Mouse (Mus musculus) MEL (cell line): ENCODE results near the gene Pigr. TPM values are rescaled to one million over a fixed set of nuclear protein-coding genes. Genes with fewer than 3 reads are reported as not detected.

Experiments
- DNase-seq: peaks from one replicate; pipeline ENCODE4 v3.0.0; 2011; ENCODE audit warnings: low read depth, low spot score
- H3K27ac ChIP-seq: 2 replicates; pipeline ENCODE4 v1.5.1; 2012; ENCODE audit warnings: low read depth, mild to moderate bottlenecking, control low read depth, low read length, moderate library complexity; ENCODE audit not compliant: control insufficient read depth
- H3K27me3 ChIP-seq, 2 experiments: fragments of 150-350 bp in 1 of 2; sonication (generic) in 1 of 2; 2 replicates each; pipeline ENCODE4 v1.6.1; 2012; ENCODE audit warnings: low read length in 2 of 2, mild to moderate bottlenecking in 2 of 2, improper control_type of control experiment in 1 of 2, moderate library complexity in 1 of 2; ENCODE audit not compliant: insufficient read depth in 2 of 2, control insufficient read depth in 1 of 2
- H3K36me3 ChIP-seq, 2 experiments: 2 replicates each; pipeline ENCODE4 v1.6.1; 2012 to 2014; ENCODE audit warnings: low read length in 2 of 2, improper control_type of control experiment in 1 of 2, inconsistent platforms in 1 of 2, mild to moderate bottlenecking in 1 of 2; ENCODE audit not compliant: insufficient read depth in 2 of 2, control insufficient read depth in 1 of 2
- H3K4me1 ChIP-seq, 2 experiments: fragments of 150-350 bp in 1 of 2; sonication (generic) in 1 of 2; 2 replicates each; pipeline ENCODE4 v1.6.1; 2012; ENCODE audit warnings: low read length in 2 of 2, improper control_type of control experiment in 1 of 2, mild to moderate bottlenecking in 1 of 2; ENCODE audit not compliant: insufficient read depth in 2 of 2, control insufficient read depth in 1 of 2
- H3K4me3 ChIP-seq, 2 experiments: fragments of 150-350 bp in 1 of 2; sonication (generic) in 1 of 2; 2 replicates each; pipeline ENCODE4 v1.5.1; 2012; ENCODE audit warnings: low read depth in 2 of 2, low read length in 2 of 2, mild to moderate bottlenecking in 2 of 2, moderate library complexity in 2 of 2, control low read depth in 1 of 2, improper control_type of control experiment in 1 of 2; ENCODE audit not compliant: control insufficient read depth in 1 of 2, insufficient read depth in 1 of 2
- H3K79me2 ChIP-seq: 2 replicates; pipeline ENCODE4 v1.6.1; 2012; ENCODE audit warnings: mild to moderate bottlenecking, low read length, moderate library complexity; ENCODE audit not compliant: control insufficient read depth, poor library complexity, insufficient read depth
- H3K9ac ChIP-seq: 2 replicates; pipeline ENCODE4 v1.6.1; 2012; ENCODE audit warnings: low read depth, mild to moderate bottlenecking, control low read depth, low read length, moderate library complexity; ENCODE audit not compliant: control insufficient read depth, poor library complexity, severe bottlenecking
- H3K9me3 ChIP-seq: fragments of 150-350 bp; sonication (generic); replicated peaks from 2 replicates; pipeline ENCODE4 v1.6.1; 2012; ENCODE audit warnings: mild to moderate bottlenecking, low read length, improper control_type of control experiment, moderate library complexity; ENCODE audit not compliant: insufficient read depth
- BHLHE40 ChIP-seq: IDR thresholded peaks from 2 replicates; pipeline ENCODE4 v1.6.1; 2012; ENCODE audit warnings: low read depth, mild to moderate bottlenecking, inconsistent platforms, low read length, improper control_type of control experiment, borderline replicate concordance
- CHD1 ChIP-seq: IDR thresholded peaks from 2 replicates; pipeline ENCODE4 v1.6.1; 2012; ENCODE audit warnings: low read depth, mild to moderate bottlenecking, inconsistent platforms, low read length, improper control_type of control experiment
- CHD2 ChIP-seq: IDR thresholded peaks from 2 replicates; pipeline ENCODE4 v1.6.1; 2011; ENCODE audit warnings: low read length, improper control_type of control experiment
- CTCF ChIP-seq, 3 experiments: IDR thresholded peaks in 2 of 3; conservative IDR thresholded peaks in 1 of 3; 2 replicates each; pipeline ENCODE4 v1.5.1; 2011 to 2012; ENCODE audit warnings: low read length in 3 of 3, low read depth in 2 of 3, mild to moderate bottlenecking in 2 of 3, improper control_type of control experiment in 1 of 3, inconsistent platforms in 1 of 3, mixed read lengths in 1 of 3, moderate library complexity in 1 of 3; ENCODE audit not compliant: control insufficient read depth in 1 of 3, insufficient read depth in 1 of 3, poor library complexity in 1 of 3, severe bottlenecking in 1 of 3
- GABPA ChIP-seq: IDR thresholded peaks from 2 replicates; pipeline ENCODE4 v1.6.1; 2012; ENCODE audit warnings: low read depth, mild to moderate bottlenecking, inconsistent platforms, low read length, improper control_type of control experiment, moderate library complexity
- GATA1 ChIP-seq: IDR thresholded peaks from 2 replicates; pipeline ENCODE4 v1.6.1; 2011; ENCODE audit warnings: low read depth, low read length, improper control_type of control experiment
- JUND ChIP-seq: IDR thresholded peaks from 2 replicates; pipeline ENCODE4 v1.6.1; 2011; ENCODE audit warnings: low read depth, mild to moderate bottlenecking, improper control_type of control experiment, low read length
- KAT2A ChIP-seq: conservative IDR thresholded peaks from 2 replicates; pipeline ENCODE4 v1.6.1; 2012; ENCODE audit warnings: low read depth, low read length, improper control_type of control experiment, inconsistent platforms
- MAX ChIP-seq: IDR thresholded peaks from 2 replicates; pipeline ENCODE4 v1.6.1; 2011; ENCODE audit warnings: low read length, improper control_type of control experiment
- MEF2A ChIP-seq: IDR thresholded peaks from 2 replicates; pipeline ENCODE4 v1.6.1; 2014; ENCODE audit warnings: low read depth, mild to moderate bottlenecking, inconsistent platforms, low read length, improper control_type of control experiment; ENCODE audit not compliant: poor library complexity, insufficient replicate concordance, severe bottlenecking; ENCODE audit errors: extremely low read depth
- MYC ChIP-seq: IDR thresholded peaks from 2 replicates; pipeline ENCODE4 v1.6.1; 2011; ENCODE audit warnings: low read depth, mild to moderate bottlenecking, low read length, improper control_type of control experiment, moderate library complexity
- NELFE ChIP-seq: IDR thresholded peaks from 2 replicates; pipeline ENCODE4 v1.6.1; 2011; ENCODE audit warnings: low read depth, low read length, improper control_type of control experiment
- POLR2A ChIP-seq, 2 experiments: IDR thresholded peaks; 2 replicates each; pipeline ENCODE4 v1.6.1; 2011 to 2012; ENCODE audit warnings: low read length in 2 of 2, mild to moderate bottlenecking in 2 of 2, control low read depth in 1 of 2, improper control_type of control experiment in 1 of 2, low read depth in 1 of 2, moderate library complexity in 1 of 2; ENCODE audit not compliant: control insufficient read depth in 1 of 2, insufficient read depth in 1 of 2, poor library complexity in 1 of 2
- POLR2AphosphoS2 ChIP-seq: IDR thresholded peaks from 2 replicates; pipeline ENCODE4 v1.6.1; 2011; ENCODE audit warnings: low read length, improper control_type of control experiment
- RAD21 ChIP-seq: IDR thresholded peaks from 2 replicates; pipeline ENCODE4 v1.6.1; 2011; ENCODE audit warnings: mild to moderate bottlenecking, low read depth, low read length, improper control_type of control experiment
- RCOR1 ChIP-seq: IDR thresholded peaks from 2 replicates; pipeline ENCODE4 v1.6.1; 2012; ENCODE audit warnings: low read depth, mild to moderate bottlenecking, inconsistent platforms, low read length, improper control_type of control experiment
- TAL1 ChIP-seq: IDR thresholded peaks from 2 replicates; pipeline ENCODE4 v1.6.1; 2012; ENCODE audit warnings: mild to moderate bottlenecking, inconsistent platforms, low read length, moderate library complexity, mixed read lengths
- UBTF ChIP-seq: IDR thresholded peaks from 2 replicates; pipeline ENCODE4 v1.6.1; 2012; ENCODE audit warnings: low read depth, mild to moderate bottlenecking, inconsistent platforms, low read length, improper control_type of control experiment, moderate library complexity, borderline replicate concordance; ENCODE audit not compliant: insufficient read depth
- USF1 ChIP-seq: IDR thresholded peaks from 2 replicates; pipeline ENCODE4 v1.6.1; 2014; ENCODE audit warnings: low read depth, mild to moderate bottlenecking, inconsistent platforms, low read length, improper control_type of control experiment, moderate library complexity
- USF2 ChIP-seq, 2 experiments: IDR thresholded peaks; 2 replicates each; pipeline ENCODE4 v1.6.1; 2011 to 2012; ENCODE audit warnings: improper control_type of control experiment in 2 of 2, low read length in 2 of 2, borderline replicate concordance in 1 of 2, inconsistent platforms in 1 of 2, low read depth in 1 of 2, mild to moderate bottlenecking in 1 of 2; ENCODE audit not compliant: insufficient read depth in 1 of 2
- ZC3H11A ChIP-seq: IDR thresholded peaks from 2 replicates; pipeline ENCODE4 v1.6.1; 2012; ENCODE audit warnings: low read depth, mild to moderate bottlenecking, inconsistent platforms, low read length, improper control_type of control experiment
- ZMIZ1 ChIP-seq: IDR thresholded peaks from 2 replicates; pipeline ENCODE4 v1.6.1; 2012; ENCODE audit warnings: low read depth, mild to moderate bottlenecking, inconsistent platforms, low read length, improper control_type of control experiment, moderate library complexity
- polyA plus RNA-seq, 2 experiments: library from polyadenylated mRNA; stranded (reverse) in 1 of 2; unstranded in 1 of 2; fragments of >175 nt in 1 of 2; fragments of >200 nt in 1 of 2; gene quantifications; 2 replicates each; pipeline versions ENCODE4 v1.2.1 to v1.2.4; 2012; ENCODE audit warnings: low replicate concordance in 2 of 2, low read depth in 1 of 2; ENCODE audit not compliant: insufficient read length in 2 of 2, insufficient read depth in 1 of 2, missing spikeins in 1 of 2
- total RNA-seq: library from RNA; depleted of rRNA; stranded (reverse); fragments of 300-350 nt; gene quantifications from 2 replicates; pipeline ENCODE4 v1.2.3, GENCODE M21; 2012

Pigr gene
- total and polyA plus RNA-seq, 3 experiments = not detected

DNA sequence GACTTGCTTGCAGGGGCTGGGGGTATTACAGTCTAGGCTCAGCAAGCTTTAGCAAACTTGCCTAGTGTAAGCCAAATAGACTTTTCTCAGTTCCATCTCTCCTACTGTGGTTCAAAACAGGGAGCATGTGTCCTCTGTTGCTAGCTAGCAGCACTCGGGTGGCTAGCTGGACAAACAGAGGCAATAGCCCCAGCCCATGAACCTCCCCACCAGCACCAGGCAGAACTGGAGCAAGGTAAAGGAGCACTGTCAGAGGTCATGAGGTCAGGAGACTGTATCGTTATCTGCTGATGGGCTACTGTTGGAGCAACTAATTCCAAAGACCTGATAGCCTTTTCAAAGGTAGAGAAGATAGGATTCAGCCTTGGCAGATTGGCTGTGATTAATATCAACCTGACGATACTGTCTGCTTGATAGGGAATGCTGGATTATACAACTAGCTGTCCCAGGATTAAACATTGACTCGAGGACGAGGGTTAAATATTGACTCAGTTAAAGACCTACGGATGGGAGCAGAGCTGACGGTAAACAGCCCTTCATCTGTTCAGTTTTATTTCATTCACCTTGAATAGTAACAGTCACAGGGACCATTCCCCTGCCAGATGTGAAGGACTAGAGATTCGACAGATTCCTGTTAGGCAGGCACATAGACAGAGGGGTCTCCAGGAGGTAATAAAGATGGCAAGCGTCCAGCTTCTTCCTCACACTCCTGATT is 4.4 kb upstream of the Pigr start:
- no peaks in the 10 kb centered on the region for H3K79me2 ChIP-seq
- no peak overlapping the region for H3K27ac ChIP-seq
- H3K9me3 ChIP-seq = no peaks in the 10 kb centered on the region
- no peak for TF ChIP-seq TAL1
- TF ChIP-seq BHLHE40 = no peak
- TF ChIP-seq ZC3H11A = no peak
- no peak for TF ChIP-seq MEF2A
- no peak for TF ChIP-seq MYC
- TF ChIP-seq RAD21 = no peak
- TF ChIP-seq POLR2AphosphoS2 = no peak
- no peak for TF ChIP-seq JUND
- no peak for TF ChIP-seq GATA1
- TF ChIP-seq NELFE = no peak
- TF ChIP-seq USF1 = no peak
- TF ChIP-seq MAX = no peak
- TF ChIP-seq ZMIZ1 = no peak
- TF ChIP-seq GABPA = no peak
- TF ChIP-seq RCOR1 = no peak
- no peak for TF ChIP-seq UBTF
- TF ChIP-seq CHD2 = no peak
- TF ChIP-seq CTCF (IDR thresholded peaks at IDR 0.05 in 2 of 3, conservative IDR thresholded peaks at IDR 0.05 in 1 of 3; ENCODE audit: control insufficient read depth in 1 of 3, insufficient read depth in 1 of 3, low read depth in 2 of 3, low read length in 3 of 3, poor library complexity in 1 of 3, severe bottlenecking in 1 of 3) = no peak
- no peak for TF ChIP-seq POLR2A (IDR thresholded peaks at IDR 0.05; ENCODE audit: control insufficient read depth in 1 of 2, insufficient read depth in 1 of 2, low read depth in 1 of 2, low read length in 2 of 2, poor library complexity in 1 of 2)
- TF ChIP-seq KAT2A = no peak
- TF ChIP-seq, all 39 proteins: peak for 0
- H3K4me3 ChIP-seq = no peak overlapping the region
- H3K27me3 ChIP-seq = peaks cover 0 to 3% of the 10 kb centered on the region in 2 experiments; a peak in 2 of 4 replicates
- no peaks in the 10 kb centered on the region for H3K36me3 ChIP-seq
- no peak overlapping the region for H3K9ac ChIP-seq
- DNase-seq = no peak
- H3K4me1 ChIP-seq = no peaks in the 10 kb centered on the region

DNA sequence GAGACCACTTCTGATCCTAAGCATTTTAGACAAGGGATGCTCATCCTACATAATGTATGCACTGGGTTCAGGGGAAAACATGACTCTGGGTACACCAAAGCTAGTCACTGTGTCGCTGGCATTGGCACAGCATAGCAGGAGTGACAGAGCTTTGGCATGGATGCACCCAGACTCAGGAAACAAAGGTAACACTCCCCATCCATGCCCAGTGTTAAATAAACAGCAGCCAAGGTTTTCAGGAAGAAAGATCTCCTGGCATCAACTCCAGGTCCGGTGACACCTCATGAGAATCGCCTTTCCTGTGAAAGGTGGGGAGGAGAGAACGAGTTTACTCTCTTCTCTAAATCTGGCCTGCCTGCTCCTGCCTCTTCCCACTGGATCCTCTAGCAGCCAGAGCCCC is 2.2 kb downstream of the Pigr start:
- no peak for DNase-seq
- Histone ChIP-seq H3K9ac (no peak overlapping the region), H3K27ac (no peak overlapping the region), H3K4me3 (no peak overlapping the region), H3K27me3 (peaks cover 0 to 3% of the 10 kb centered on the region in 2 experiments; a peak in 2 of 4 replicates), H3K36me3 (peaks cover 0 to 16% of the 10 kb centered on the region in 2 experiments; a peak in 2 of 4 replicates), H3K9me3 (no peaks in the 10 kb centered on the region), H3K79me2 (no peaks in the 10 kb centered on the region), H3K4me1 (peaks cover 4 to 23% of the 10 kb centered on the region in 2 experiments; a peak in 3 of 4 replicates)
- TF ChIP-seq CHD1 (no peak), MEF2A (no peak), GABPA (no peak), USF2 (IDR thresholded peaks at IDR 0.05; ENCODE audit: borderline replicate concordance in 1 of 2, insufficient read depth in 1 of 2, low read depth in 1 of 2, low read length in 2 of 2) (no peak), RCOR1 (no peak), KAT2A (no peak)
